Mouse (Mus musculus) hindbrain, embryonic 16.5 days (tissue): ENCODE measurements around the gene Sowaha. TPM values are rescaled to one million over a fixed set of nuclear protein-coding genes. Genes with fewer than 3 reads are reported as not detected.

Source experiments
- ATAC-seq: fragments of 200-750 bp; cut with Nextera tagmentation; 2 replicates; pipeline ENCODE4 v1.8.0; 2017; ENCODE audit warnings: moderate TSS enrichment, moderate library complexity
- H3K27ac ChIP-seq: fragments of 300-500 bp; sonication (generic); 2 replicates; pipeline ENCODE4 v1.5.1; 2014; ENCODE audit warnings: low read depth, mild to moderate bottlenecking, control low read depth, low read length, moderate library complexity
- H3K27me3 ChIP-seq: fragments of 300-500 bp; sonication (generic); replicated peaks from 2 replicates; pipeline ENCODE4 v1.6.1; 2014; ENCODE audit warnings: low read length; ENCODE audit not compliant: control insufficient read depth, insufficient read depth
- H3K36me3 ChIP-seq: fragments of 300-500 bp; sonication (generic); 2 replicates; pipeline ENCODE4 v1.6.1; 2014; ENCODE audit warnings: mild to moderate bottlenecking, low read length, moderate library complexity, mixed read lengths; ENCODE audit not compliant: control insufficient read depth, insufficient read depth
- H3K4me1 ChIP-seq: fragments of 300-500 bp; sonication (generic); 2 replicates; pipeline ENCODE4 v1.6.1; 2014; ENCODE audit warnings: low read depth, low read length; ENCODE audit not compliant: control insufficient read depth, insufficient read depth
- H3K4me2 ChIP-seq: fragments of 300-500 bp; sonication (generic); 2 replicates; pipeline ENCODE4 v1.6.1; 2014; ENCODE audit warnings: mild to moderate bottlenecking, low read length, control low read depth, moderate library complexity
- H3K4me3 ChIP-seq: fragments of 300-500 bp; sonication (generic); 2 replicates; pipeline ENCODE4 v1.5.1; 2014; ENCODE audit warnings: mild to moderate bottlenecking, low read length, control low read depth, moderate library complexity
- H3K9ac ChIP-seq: fragments of 300-500 bp; sonication (generic); 2 replicates; pipeline ENCODE4 v1.6.1; 2014; ENCODE audit warnings: low read depth, mild to moderate bottlenecking, control low read depth, low read length, moderate library complexity
- H3K9me3 ChIP-seq: fragments of 300-500 bp; sonication (generic); 2 replicates; pipeline ENCODE4 v1.6.1; 2014; ENCODE audit warnings: mild to moderate bottlenecking, low read length, moderate library complexity; ENCODE audit not compliant: control insufficient read depth
- WGBS: fragments of 180-500 bp; shearing (Covaris S2); extraction: QIAGEN DNeasy Blood & Tissue Kit; methylation state at CpG from one replicate; pipeline ENCODE4 v1.1.7; 2014; 5-methylcytosine and 5-hydroxymethylcytosine counted together
- polyA plus RNA-seq: library from polyadenylated mRNA; unstranded; fragments of >200 nt; fragmentation: Nextera tagmentation; extraction: Ambion mirVana; gene quantifications from 2 replicates; pipeline ENCODE4 v1.2.1, GENCODE M21; 2015

The Sowaha gene
- polyA plus RNA-seq = 1.5 TPM in 2 replicates

DNA sequence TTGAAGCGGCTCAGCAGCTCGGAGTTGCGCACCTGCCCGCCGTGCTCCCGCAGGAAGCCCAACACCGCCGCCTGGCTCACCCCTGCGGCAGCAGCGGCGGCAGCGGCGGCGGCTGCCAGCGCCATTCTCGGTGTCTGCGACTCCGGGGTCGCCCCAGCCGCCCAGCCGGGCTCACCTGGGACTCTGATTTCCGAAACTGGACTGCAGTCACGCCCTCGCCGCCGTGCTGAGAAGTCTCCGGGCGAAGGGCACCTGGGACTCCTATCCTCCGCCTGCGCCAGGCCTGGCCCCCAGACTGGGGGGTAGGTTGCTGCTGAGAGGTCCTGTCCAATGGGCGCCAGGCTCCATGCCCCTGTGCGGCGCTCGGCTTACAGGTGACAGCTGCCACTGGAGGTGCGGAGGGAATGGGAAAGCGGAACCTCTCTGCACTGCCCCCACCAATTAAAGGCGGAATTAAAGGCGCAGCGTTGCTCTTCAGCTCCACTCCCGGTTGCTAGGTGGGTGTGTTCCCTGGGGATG is at the start of gene Sowaha, which contains the start of gene Gm9945:
Gene Sowaha (minus strand): TSS at position 492 of the 519 bp plus-strand sequence.
Gene Gm9945 (plus strand): TSS at position 384 of the 519 bp plus-strand sequence.
- H3K27me3 ChIP-seq = peaks cover 40% of the 10 kb centered on the region
- peak within 1 kb of the TSS; percentile 54 for H3K9ac ChIP-seq
- peak within 1 kb of the TSS; percentile 58 for H3K4me3 ChIP-seq
- no peaks in the 10 kb centered on the region for H3K36me3 ChIP-seq
- ATAC-seq = peak; percentile 76
- peaks cover 15% of the 10 kb centered on the region for H3K4me1 ChIP-seq
- H3K9me3 ChIP-seq = no peaks in the 10 kb centered on the region
- peak within 1 kb of the TSS; percentile 85 for H3K4me2 ChIP-seq
- H3K27ac ChIP-seq = no peak within 1 kb of the TSS
- WGBS = 2% methylated on average over 37 of the region's 40 CpGs

GRCm38 (mm10) chr11:53529253-53529557 is 49.1 kb upstream of the Sowaha start:
- Histone ChIP-seq H3K4me2 (no peak overlapping the region), H3K9ac (no peak overlapping the region), H3K9me3 (no peaks in the 10 kb centered on the region), H3K27me3 (no peaks in the 10 kb centered on the region), H3K36me3 (peaks cover 8% of the 10 kb centered on the region), H3K27ac (no peak overlapping the region), H3K4me3 (no peak overlapping the region), H3K4me1 (no peaks in the 10 kb centered on the region; the same call in 1 of the 2 replicates)
- ATAC-seq = no peak
- WGBS = 52% methylated on average over 6 of the region's 6 CpGs

GRCm38 (mm10) chr11:53528397-53529252 is 48.6 kb upstream of the Sowaha start:
- no peaks in the 10 kb centered on the region for H3K9me3 ChIP-seq
- ATAC-seq = no peak
- WGBS = 79% methylated on average over 9 of the region's 9 CpGs
- H3K4me3 ChIP-seq = no peak overlapping the region
- H3K27me3 ChIP-seq = no peaks in the 10 kb centered on the region
- no peaks in the 10 kb centered on the region; the same call in 1 of the 2 replicates for H3K4me1 ChIP-seq
- no peak overlapping the region for H3K27ac ChIP-seq
- no peak overlapping the region for H3K4me2 ChIP-seq
- H3K9ac ChIP-seq = no peak overlapping the region
- H3K36me3 ChIP-seq = peaks cover 3% of the 10 kb centered on the region; the same call in 1 of the 2 replicates

GRCm38 (mm10) chr11:53525461-53525860 is 45.4 kb upstream of the Sowaha start:
- no peak overlapping the region for H3K4me3 ChIP-seq
- H3K9me3 ChIP-seq = no peaks in the 10 kb centered on the region
- no peak overlapping the region for H3K9ac ChIP-seq
- H3K4me1 ChIP-seq = peaks cover 15% of the 10 kb centered on the region
- no peaks in the 10 kb centered on the region for H3K27me3 ChIP-seq
- no peak overlapping the region for H3K4me2 ChIP-seq
- H3K36me3 ChIP-seq = no peaks in the 10 kb centered on the region
- H3K27ac ChIP-seq = no peak overlapping the region
- 54% methylated on average over 4 of the region's 4 CpGs for WGBS
- ATAC-seq = no peak

DNA sequence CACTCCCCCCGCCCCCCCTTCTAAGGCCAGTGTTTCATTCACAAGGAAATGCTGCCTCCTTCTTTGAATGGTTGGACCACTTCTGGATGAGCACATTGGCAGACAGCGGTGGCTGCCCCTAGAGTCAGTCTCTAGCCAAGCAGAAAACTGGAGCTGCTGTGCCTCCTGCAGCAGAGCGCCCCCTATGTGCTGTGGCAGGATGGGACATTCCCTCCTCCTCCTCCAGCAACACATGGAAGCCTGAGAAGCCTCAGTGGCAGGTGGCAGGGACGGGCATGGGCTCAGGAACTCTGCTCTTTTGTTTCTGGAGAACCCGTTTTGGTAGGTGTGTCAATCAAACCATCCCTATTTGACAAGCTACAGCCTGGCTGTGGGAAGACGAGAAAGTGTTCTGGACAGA is 44.8 kb upstream of the Sowaha start:
- no peak overlapping the region for H3K4me2 ChIP-seq
- ATAC-seq = no peak
- no peaks in the 10 kb centered on the region for H3K9me3 ChIP-seq
- H3K4me1 ChIP-seq = peaks cover 17% of the 10 kb centered on the region
- 71% methylated on average over 6 of the region's 6 CpGs for WGBS
- no peak overlapping the region for H3K27ac ChIP-seq
- no peaks in the 10 kb centered on the region for H3K36me3 ChIP-seq
- H3K4me3 ChIP-seq = no peak overlapping the region
- no peak overlapping the region for H3K9ac ChIP-seq
- no peaks in the 10 kb centered on the region for H3K27me3 ChIP-seq

DNA sequence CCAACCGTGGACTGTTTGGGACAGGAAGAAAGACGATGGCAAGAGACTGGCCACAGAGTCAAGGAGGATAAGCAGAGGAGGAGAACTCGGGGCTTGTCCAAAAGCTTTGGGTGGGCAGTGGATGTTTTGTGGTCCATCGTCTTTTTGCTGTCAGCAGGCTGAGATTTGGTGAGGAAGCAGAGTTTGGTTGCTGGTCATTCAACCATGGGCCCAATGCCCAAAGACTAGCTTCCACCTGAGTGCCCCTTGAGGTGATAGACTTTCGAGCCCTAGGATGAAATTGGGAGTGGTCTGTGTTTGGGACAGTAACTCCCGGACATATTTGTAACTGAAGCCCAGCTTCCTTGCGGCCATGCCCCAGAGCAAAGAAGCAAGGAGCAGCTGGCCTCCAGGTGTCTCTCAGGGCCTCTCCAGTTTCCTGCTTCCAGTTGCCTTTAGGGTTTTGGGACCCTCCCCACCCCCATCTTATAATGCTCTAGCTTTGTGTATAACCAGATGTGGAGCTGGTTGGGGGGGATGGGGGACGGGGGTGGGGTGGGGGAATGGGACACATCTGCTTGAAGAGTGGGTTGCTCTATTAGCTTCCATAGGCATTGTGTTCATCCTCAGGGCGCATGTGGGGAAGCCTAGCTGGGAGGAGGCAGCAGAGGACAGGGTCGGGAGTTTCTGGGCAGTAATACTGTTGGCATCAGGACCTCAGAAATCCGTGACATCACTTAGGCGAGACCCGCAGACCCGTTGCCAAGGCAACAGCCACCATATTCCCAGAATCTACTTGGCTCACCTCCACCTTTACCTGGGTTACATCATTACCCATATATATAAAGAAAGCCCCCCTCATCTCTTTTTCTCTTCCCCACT is 43.7 kb upstream of the Sowaha start:
- H3K4me2 ChIP-seq = no peak overlapping the region
- no peaks in the 10 kb centered on the region for H3K36me3 ChIP-seq
- no peaks in the 10 kb centered on the region for H3K27me3 ChIP-seq
- H3K9me3 ChIP-seq = no peaks in the 10 kb centered on the region
- no peak overlapping the region for H3K27ac ChIP-seq
- no peak overlapping the region for H3K4me3 ChIP-seq
- H3K9ac ChIP-seq = no peak overlapping the region
- H3K4me1 ChIP-seq = peaks cover 20% of the 10 kb centered on the region
- 86% methylated on average over 14 of the region's 14 CpGs for WGBS
- no peak for ATAC-seq

DNA sequence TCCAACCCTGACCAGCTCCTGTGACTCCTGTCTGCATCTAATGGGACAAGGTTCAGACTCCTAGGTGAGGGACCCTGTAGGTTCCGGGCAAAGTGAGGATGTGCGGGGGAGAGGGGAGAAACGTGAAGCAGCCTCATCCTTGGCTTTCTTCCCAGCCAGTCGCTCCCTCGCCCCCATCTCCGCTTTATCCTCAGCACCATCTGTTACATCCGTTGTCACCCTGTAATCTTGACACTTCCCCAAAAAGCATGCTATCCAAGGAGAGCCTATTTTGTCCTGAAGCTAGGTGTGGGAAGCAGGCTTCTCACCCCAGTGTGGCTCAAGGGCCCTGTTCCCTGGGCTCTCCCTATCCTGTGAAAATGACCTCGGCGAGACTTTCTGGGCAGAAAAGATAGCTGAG is 42.9 kb upstream of the Sowaha start:
- peaks cover 20% of the 10 kb centered on the region for H3K4me1 ChIP-seq

GRCm38 (mm10) chr11:53522362-53522761 is 42.3 kb upstream of the Sowaha start:
- WGBS = 91% methylated on average over 3 of the region's 3 CpGs

More for the DNA sequence above, 42.9 kb upstream of the Sowaha start:
- Histone ChIP-seq H3K36me3 (no peaks in the 10 kb centered on the region), H3K27me3 (peaks cover under 1% of the 10 kb centered on the region), H3K4me3 (no peak overlapping the region), H3K9ac (no peak overlapping the region), H3K4me2 (no peak overlapping the region), H3K27ac (no peak overlapping the region), H3K9me3 (no peaks in the 10 kb centered on the region)
- WGBS = 60% methylated on average over 9 of the region's 9 CpGs
- ATAC-seq = no peak

DNA sequence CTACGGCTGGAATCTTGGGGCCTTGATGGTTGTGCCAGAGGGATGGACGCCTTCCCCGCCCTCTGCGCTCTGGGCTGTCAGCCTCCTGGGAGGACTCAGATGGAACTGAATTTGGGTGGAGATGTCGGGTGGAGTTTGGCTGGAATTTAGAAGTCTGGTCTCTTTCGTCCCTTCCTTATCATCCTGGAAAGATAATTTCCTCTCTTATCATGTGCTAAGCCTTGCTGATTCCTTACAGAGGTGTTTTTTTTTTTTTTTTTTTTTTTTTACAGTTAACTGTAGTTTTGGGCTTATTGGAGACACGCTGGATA is 41.7 kb upstream of the Sowaha start:
- Histone ChIP-seq H3K9ac (no peak overlapping the region), H3K27me3 (peaks cover 3% of the 10 kb centered on the region), H3K4me3 (peak overlapping the region; percentile 67), H3K36me3 (no peaks in the 10 kb centered on the region), H3K9me3 (no peaks in the 10 kb centered on the region), H3K4me1 (peaks cover 20% of the 10 kb centered on the region), H3K27ac (no peak overlapping the region), H3K4me2 (peak overlapping the region; percentile 85)
- no peak for ATAC-seq
- WGBS = 87% methylated on average over 7 of the region's 7 CpGs

More at GRCm38 (mm10) chr11:53522362-53522761, 42.3 kb upstream of the Sowaha start:
- peaks cover 3% of the 10 kb centered on the region for H3K27me3 ChIP-seq
- no peak overlapping the region for H3K4me3 ChIP-seq
- no peaks in the 10 kb centered on the region for H3K9me3 ChIP-seq
- H3K36me3 ChIP-seq = no peaks in the 10 kb centered on the region
- H3K4me1 ChIP-seq = peaks cover 20% of the 10 kb centered on the region
- ATAC-seq = no peak
- no peak overlapping the region for H3K27ac ChIP-seq
- H3K9ac ChIP-seq = no peak overlapping the region
- no peak overlapping the region for H3K4me2 ChIP-seq
